Mouse (Mus musculus) hindbrain, embryonic 15.5 days (tissue): Measurements from ENCODE around the gene Ubap1l. TPM values are rescaled to one million over a fixed set of nuclear protein-coding genes. Genes with fewer than 3 reads are reported as not detected.
A peak's percentile ranks its signal among the peaks of the same experiment; 100 is the strongest.

Experiments used
- ATAC-seq: fragments of 200-750 bp; cut with Nextera tagmentation; 2 replicates; pipeline ENCODE4 v1.8.0; 2017; ENCODE audit warnings: low read depth, moderate number of reproducible peaks, moderate TSS enrichment; ENCODE audit not compliant: low FRiP score
- H3K27ac ChIP-seq: fragments of 300-500 bp; sonication (generic); replicated peaks from 2 replicates; pipeline ENCODE4 v1.5.1; 2015; ENCODE audit warnings: mild to moderate bottlenecking, inconsistent platforms
- H3K27me3 ChIP-seq: fragments of 300-500 bp; sonication (generic); 2 replicates; pipeline ENCODE4 v1.6.1; 2015; ENCODE audit warnings: control low read depth, inconsistent platforms
- H3K36me3 ChIP-seq: fragments of 300-500 bp; sonication (generic); 2 replicates; pipeline ENCODE4 v1.6.1; 2015; ENCODE audit warnings: control low read depth, inconsistent platforms
- H3K4me1 ChIP-seq: fragments of 300-500 bp; sonication (generic); replicated peaks from 2 replicates; pipeline ENCODE4 v1.6.1; 2015; ENCODE audit warnings: control low read depth, inconsistent platforms
- H3K4me2 ChIP-seq: fragments of 300-500 bp; sonication (generic); 2 replicates; pipeline ENCODE4 v1.6.1; 2015; ENCODE audit warnings: moderate library complexity, mild to moderate bottlenecking, inconsistent platforms
- H3K4me3 ChIP-seq: fragments of 300-500 bp; sonication (generic); 2 replicates; pipeline ENCODE4 v1.5.1; 2015; ENCODE audit warnings: mild to moderate bottlenecking, inconsistent platforms
- H3K9ac ChIP-seq: fragments of 300-500 bp; sonication (generic); 2 replicates; pipeline ENCODE4 v1.6.1; 2015; ENCODE audit warnings: inconsistent platforms
- H3K9me3 ChIP-seq: fragments of 300-500 bp; sonication (generic); 2 replicates; pipeline ENCODE4 v1.6.1; 2016; ENCODE audit warnings: control low read depth, inconsistent platforms
- WGBS: fragments of 180-500 bp; shearing (Covaris S2); methylation state at CpG from one replicate; pipeline ENCODE4 v1.1.7; 2015; 5-methylcytosine and 5-hydroxymethylcytosine counted together
- polyA plus RNA-seq: library from polyadenylated mRNA; unstranded; fragments of >200 nt; fragmentation: Nextera tagmentation; extraction: Ambion mirVana; gene quantifications from 2 replicates; pipeline ENCODE4 v1.2.1, GENCODE M21; 2015

Ubap1l gene
- polyA plus RNA-seq, 1 experiment from 2014 or later, result 3.3 TPM

DNA sequence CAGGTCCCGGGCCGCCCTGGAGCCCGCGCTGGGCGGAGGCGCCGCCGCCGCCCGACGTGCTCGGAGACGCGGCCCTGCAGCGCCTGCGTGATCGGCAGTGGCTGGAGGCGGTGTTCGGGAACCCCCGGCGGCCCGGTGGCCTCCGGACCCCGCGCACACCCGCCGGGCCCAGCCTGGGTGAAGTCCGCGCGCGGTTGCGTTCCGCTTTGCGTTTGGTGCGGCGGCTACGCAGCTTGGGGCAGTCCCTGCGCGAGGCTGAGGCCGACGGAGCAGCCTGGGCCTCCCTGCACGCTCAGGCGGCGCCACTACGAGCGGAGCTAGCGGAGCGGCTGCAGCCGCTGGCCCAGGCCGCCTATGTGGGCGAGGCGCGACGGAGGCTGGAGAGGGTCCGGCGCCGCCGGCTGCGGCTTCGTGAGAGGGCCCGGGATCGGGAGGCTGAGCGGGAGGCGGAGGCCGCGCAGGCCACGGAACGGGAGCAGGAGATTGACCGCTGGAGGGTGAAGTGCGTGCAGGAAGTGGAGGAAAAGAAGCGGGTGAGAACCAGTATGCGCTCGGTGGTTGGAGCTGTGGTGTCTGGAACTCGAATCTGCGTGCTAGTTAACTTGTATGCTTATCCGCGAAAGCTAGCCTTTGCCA lies 14.2 kb upstream of the Ubap1l start:
- Histone ChIP-seq H3K4me3 (peak overlapping the region; percentile 85), H3K9me3 (no peaks in the 10 kb centered on the region), H3K4me2 (peak overlapping the region; percentile 92), H3K4me1 (peaks cover 30% of the 10 kb centered on the region), H3K27me3 (no peaks in the 10 kb centered on the region), H3K36me3 (no peaks in the 10 kb centered on the region), H3K27ac (peak overlapping the region; percentile 94), H3K9ac (peak overlapping the region; percentile 93)
- under 1% methylated on average over 68 of the region's 77 CpGs for WGBS
- ATAC-seq, result peak; percentile 68

DNA sequence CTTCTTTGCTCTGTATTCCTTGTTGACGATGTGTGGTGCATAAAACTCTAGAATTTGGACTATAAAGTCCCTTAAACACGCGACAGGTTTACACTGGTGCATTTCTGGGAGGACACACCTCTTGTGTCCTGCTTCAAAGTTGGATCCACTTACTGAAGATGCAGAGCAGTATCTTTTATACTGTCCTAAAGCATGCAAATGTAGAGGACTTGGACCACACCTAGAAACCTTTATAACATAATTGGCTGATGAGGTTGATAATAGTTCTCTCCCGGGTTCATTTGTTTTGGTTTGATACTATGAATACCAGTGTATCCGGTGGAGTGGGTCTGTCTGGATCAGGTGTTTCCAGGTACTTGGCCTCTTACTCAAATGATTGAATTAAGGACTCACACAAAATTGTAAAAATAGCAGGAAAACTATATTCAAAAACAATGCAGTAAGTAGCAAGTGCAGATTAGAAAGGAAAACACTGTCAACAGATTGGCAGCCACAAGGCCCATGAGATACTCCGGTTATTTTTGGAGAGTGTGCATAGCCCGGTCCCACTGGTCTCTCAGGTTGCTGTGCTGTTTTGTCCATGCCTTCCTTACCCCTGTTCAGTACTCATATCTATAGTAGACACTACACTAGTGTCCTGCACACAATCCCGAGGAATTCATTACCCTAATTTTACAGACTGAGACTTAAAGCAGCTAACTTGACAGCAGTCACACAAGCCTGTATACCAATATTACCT lies 13.6 kb upstream of the Ubap1l start:
- peak overlapping the region; percentile 93 for H3K9ac ChIP-seq
- WGBS, result 48% methylated on average over 8 of the region's 8 CpGs
- no peaks in the 10 kb centered on the region for H3K36me3 ChIP-seq

DNA sequence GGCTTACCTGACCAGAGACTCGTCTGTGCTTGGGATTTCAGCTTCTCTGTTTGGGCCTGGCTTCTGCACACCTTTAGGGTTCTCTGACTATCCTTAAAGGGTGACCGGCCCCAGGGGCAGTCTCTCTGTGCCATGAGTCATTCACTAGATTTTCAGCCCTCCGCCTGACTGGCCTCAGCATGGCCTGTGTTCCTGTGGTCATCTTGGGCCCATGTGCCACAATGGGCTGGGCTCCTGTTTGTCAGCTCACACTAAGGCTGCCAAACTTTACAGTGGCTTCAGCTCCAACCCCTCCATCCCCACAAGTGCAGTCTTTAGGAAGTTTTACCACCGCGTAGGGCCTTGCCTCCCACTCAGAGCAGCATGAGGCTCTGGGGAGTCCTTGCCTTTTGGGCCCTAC lies 7.6 kb upstream of the Ubap1l start:
- no peak overlapping the region for H3K4me2 ChIP-seq
- H3K27ac ChIP-seq, result no peak overlapping the region
- no peaks in the 10 kb centered on the region for H3K27me3 ChIP-seq
- peaks cover 36% of the 10 kb centered on the region for H3K36me3 ChIP-seq
- no peak overlapping the region for H3K9ac ChIP-seq
- H3K4me1 ChIP-seq, result peaks cover 15% of the 10 kb centered on the region
- 91% methylated on average over 5 of the region's 5 CpGs for WGBS
- H3K9me3 ChIP-seq, result no peaks in the 10 kb centered on the region
- H3K4me3 ChIP-seq, result no peak overlapping the region
- no peak for ATAC-seq

More for the DNA sequence above, 13.6 kb upstream of the Ubap1l start:
- Histone ChIP-seq H3K4me1 (peaks cover 30% of the 10 kb centered on the region), H3K27me3 (no peaks in the 10 kb centered on the region), H3K4me2 (peak overlapping the region; percentile 92), H3K27ac (no peak overlapping the region), H3K9me3 (no peaks in the 10 kb centered on the region), H3K4me3 (peak overlapping the region; percentile 85)
- ATAC-seq, result no peak

DNA sequence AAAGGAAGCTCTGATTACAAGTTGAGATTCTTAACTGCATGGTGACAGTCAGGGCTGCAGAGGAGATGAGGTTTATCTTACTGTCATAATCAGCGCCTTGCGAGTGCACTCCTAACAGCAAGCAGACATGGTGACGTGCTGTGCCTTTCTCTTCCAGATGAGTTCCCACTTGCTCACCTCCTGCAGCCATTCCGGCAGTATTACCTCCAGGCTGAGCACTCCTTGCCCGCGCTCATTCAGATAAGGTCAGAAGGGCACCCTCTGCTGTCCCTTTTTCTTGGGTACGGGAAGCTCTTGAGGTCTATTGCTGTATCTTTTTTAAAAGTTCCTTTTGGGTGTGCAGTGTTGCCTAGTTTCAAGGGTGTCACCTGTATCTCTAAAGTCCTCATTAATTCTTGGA lies 4.3 kb upstream of the Ubap1l start:
- H3K9ac ChIP-seq, result no peak overlapping the region
- 87% methylated on average over 7 of the region's 7 CpGs for WGBS
- no peaks in the 10 kb centered on the region for H3K4me1 ChIP-seq
- ATAC-seq, result no peak
- H3K27me3 ChIP-seq, result no peaks in the 10 kb centered on the region
- H3K4me2 ChIP-seq, result no peak overlapping the region
- peaks cover 65% of the 10 kb centered on the region for H3K36me3 ChIP-seq
- H3K9me3 ChIP-seq, result no peaks in the 10 kb centered on the region
- no peak overlapping the region for H3K27ac ChIP-seq
- H3K4me3 ChIP-seq, result no peak overlapping the region

DNA sequence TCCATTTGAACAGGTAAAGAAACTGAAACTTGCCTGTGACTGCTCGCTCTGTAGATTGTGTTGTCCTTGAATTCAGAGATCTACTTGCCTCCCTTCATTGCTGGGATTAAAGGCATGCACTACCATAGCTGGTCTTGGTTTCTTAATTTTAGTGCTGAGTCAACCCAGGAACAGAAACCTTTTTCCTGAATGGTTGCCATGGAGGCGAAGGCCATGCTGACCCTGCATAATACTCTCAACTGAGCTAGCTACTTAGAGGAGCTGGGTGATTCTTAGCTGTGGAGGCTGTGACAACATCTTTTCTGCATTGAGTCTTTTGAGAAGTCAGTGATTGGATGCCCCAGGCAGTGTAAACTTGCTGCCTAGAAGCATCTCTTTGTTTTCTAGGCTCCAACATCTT lies 3.9 kb upstream of the Ubap1l start:
- H3K27me3 ChIP-seq, result no peaks in the 10 kb centered on the region
- no peak overlapping the region for H3K4me2 ChIP-seq
- H3K36me3 ChIP-seq, result peaks cover 66% of the 10 kb centered on the region
- no peaks in the 10 kb centered on the region for H3K4me1 ChIP-seq
- no peak overlapping the region for H3K4me3 ChIP-seq
- no peaks in the 10 kb centered on the region for H3K9me3 ChIP-seq
- ATAC-seq, result no peak
- no peak overlapping the region for H3K9ac ChIP-seq
- WGBS, result 87% methylated on average over 2 of the region's 2 CpGs
- no peak overlapping the region for H3K27ac ChIP-seq

DNA sequence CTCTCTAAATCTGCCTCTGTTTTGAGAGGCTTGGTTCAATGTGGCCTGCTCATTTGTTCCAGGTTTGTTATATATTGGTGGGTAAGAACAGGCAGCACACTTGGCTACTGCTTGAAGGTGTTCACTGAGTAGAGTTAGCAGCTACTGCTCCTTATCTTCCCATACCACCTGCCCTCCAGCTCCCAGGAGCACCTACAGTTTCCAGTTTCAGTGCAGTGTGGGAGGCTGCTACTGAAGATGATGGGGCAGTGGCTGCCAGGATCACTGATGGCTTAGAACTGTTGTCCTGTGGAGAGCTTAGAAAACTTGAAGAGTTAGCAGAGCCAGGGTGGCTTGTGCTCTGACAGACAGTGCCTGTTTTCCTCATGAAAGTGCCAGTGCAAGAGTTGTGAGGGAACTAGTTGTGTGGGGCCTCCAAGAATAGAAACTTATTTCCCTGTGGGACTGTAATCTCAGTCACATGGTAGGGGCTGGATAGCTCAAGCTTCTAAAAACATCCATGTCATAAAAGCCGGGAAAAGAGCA lies 1.8 kb upstream of the Ubap1l start:
- Histone ChIP-seq H3K9me3 (no peaks in the 10 kb centered on the region), H3K36me3 (peaks cover 66% of the 10 kb centered on the region), H3K4me3 (no peak overlapping the region), H3K4me1 (no peaks in the 10 kb centered on the region), H3K27me3 (no peaks in the 10 kb centered on the region), H3K4me2 (no peak overlapping the region), H3K9ac (no peak overlapping the region), H3K27ac (no peak overlapping the region)
- no peak for ATAC-seq
- 90% methylated on average over 1 of the region's 1 CpGs for WGBS

DNA sequence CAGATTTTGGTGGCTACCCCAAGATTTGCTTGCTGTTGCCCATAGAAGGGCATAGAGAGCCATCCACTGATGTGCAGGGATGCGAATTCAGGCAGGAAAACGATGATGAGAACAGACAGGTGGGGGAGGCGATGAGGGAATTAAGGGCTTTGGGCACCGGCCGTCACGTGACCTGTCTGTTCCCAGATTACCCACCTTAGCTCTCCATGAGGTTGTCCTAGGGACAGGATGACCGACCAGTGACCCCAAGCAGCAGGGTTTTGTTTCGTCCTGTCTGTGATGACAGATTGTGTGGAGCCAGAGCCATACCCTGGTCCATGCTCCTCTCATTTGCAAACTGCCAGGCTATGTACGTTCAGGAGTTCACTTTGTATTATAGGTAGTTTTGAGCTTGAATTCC lies 2.8 kb downstream of the Ubap1l start:
- Histone ChIP-seq H3K36me3 (peaks cover 29% of the 10 kb centered on the region), H3K27me3 (no peaks in the 10 kb centered on the region), H3K27ac (no peak overlapping the region), H3K4me1 (no peaks in the 10 kb centered on the region), H3K4me3 (no peak overlapping the region), H3K9me3 (no peaks in the 10 kb centered on the region), H3K4me2 (no peak overlapping the region), H3K9ac (no peak overlapping the region)
- WGBS, result 63% methylated on average over 9 of the region's 9 CpGs
- ATAC-seq, result no peak

DNA sequence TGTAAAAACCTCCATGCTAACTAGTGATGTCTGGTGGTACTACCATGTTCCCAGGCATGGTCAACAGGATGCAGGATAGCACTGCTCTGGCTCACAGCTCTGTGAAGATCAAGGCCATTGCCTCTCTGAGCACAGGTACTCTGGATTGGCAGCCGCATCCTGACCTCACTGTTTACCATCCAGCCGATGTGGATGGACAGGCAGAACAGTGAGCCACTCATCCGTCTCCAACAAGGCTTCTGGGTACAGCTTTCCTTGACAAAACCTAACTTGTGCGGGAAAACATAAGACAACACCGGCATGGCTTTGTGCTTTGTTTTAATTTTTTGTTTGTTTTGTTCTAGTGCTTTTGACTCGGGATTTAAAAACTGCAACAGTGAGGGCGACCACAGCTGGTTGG lies 4.9 kb downstream of the Ubap1l start:
- Histone ChIP-seq H3K4me3 (no peak overlapping the region), H3K9me3 (no peaks in the 10 kb centered on the region), H3K9ac (no peak overlapping the region), H3K27me3 (no peaks in the 10 kb centered on the region), H3K36me3 (peaks cover 12% of the 10 kb centered on the region), H3K27ac (no peak overlapping the region), H3K4me1 (no peaks in the 10 kb centered on the region), H3K4me2 (no peak overlapping the region)
- ATAC-seq, result no peak
- WGBS, result 92% methylated on average over 7 of the region's 7 CpGs

DNA sequence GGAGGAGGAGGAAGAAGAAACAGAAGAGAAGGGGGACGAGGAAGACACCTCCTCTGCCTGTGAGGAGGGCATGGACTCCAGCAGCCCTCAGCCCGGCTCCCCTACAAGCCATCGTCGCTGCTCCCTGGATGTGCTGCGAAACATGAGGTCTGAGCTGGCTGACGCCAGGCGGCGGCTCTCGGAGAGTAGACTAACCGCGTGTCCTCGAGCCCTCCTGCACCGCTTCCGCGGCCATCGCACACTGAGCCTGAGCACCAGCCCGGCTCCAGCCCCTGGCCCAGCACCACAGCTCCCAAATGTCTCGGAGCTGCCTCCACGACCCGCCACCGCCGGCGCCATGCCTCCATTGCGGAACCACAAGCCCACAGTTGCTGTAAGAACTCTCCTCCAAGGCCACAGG lies 10.9 kb downstream of the Ubap1l start:
- ATAC-seq, result no peak
- no peak overlapping the region for H3K9ac ChIP-seq
- no peak overlapping the region for H3K4me3 ChIP-seq
- no peak overlapping the region for H3K27ac ChIP-seq
- peaks cover 4% of the 10 kb centered on the region; the same call in 1 of the 2 replicates for H3K36me3 ChIP-seq
- no peaks in the 10 kb centered on the region for H3K9me3 ChIP-seq
- H3K4me1 ChIP-seq, result no peaks in the 10 kb centered on the region
- WGBS, result 80% methylated on average over 24 of the region's 24 CpGs
- H3K4me2 ChIP-seq, result no peak overlapping the region
- H3K27me3 ChIP-seq, result no peaks in the 10 kb centered on the region

DNA sequence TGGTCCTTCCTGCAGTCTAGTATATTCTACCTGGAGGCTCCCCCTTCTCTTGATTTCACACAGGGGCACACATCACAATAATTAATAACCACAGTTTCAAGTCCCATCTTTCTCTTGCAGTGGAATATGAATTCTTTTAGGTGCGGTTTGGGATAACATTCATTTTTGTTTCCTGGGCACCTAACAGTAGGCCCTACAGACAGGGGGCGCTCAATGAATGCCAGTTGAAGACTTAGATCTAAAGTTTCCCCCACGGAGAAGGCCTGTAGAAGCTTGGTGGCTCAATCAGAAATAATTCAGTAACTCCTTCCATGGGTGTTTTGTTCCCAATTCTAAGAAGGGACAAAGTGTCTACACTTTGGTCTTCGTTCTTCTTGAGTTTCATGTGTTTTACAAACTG lies 11.6 kb downstream of the Ubap1l start:
- WGBS, result 74% methylated on average over 4 of the region's 4 CpGs
- no peak for ATAC-seq
- no peak overlapping the region for H3K27ac ChIP-seq
- H3K27me3 ChIP-seq, result no peaks in the 10 kb centered on the region
- H3K9ac ChIP-seq, result no peak overlapping the region
- no peaks in the 10 kb centered on the region for H3K4me1 ChIP-seq
- H3K9me3 ChIP-seq, result no peaks in the 10 kb centered on the region
- no peak overlapping the region for H3K4me2 ChIP-seq
- H3K36me3 ChIP-seq, result peaks cover 4% of the 10 kb centered on the region; the same call in 1 of the 2 replicates
- no peak overlapping the region for H3K4me3 ChIP-seq

DNA sequence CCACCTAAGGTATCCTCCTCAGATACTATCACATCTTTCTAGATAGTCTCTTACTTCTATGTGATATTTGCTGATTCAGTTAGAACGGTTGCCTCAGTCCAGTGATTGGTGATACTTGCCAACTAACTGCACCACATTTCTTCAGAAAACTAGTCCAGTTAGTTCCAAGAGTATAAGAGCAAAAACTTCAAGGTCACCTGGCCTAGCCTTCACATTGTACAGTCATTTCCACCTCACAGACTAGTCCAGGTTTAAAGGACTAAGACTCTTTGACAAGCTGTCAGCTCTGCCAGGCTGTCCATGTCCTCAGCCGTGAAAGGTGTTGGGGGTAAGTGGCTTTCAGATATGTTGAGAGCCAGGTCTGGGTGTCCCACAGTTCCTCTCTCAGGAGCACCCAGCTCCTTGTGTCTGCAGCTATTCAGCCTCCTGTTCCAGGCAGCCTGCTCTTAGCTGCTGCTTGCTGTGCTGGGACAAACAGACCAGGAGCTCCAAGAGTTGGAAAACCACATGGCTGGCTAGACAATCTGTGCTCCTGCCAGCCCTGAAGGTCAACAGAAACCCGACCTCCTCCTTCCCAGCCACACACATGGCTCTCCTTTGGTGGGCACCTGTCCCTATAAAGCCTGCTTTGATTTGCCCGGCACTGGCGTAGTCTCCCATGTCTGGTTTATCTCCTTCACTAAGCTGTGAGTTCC lies 13.8 kb downstream of the Ubap1l start:
- Histone ChIP-seq H3K9me3 (no peaks in the 10 kb centered on the region), H3K4me1 (no peaks in the 10 kb centered on the region), H3K27me3 (no peaks in the 10 kb centered on the region), H3K4me2 (no peak overlapping the region), H3K9ac (no peak overlapping the region), H3K4me3 (no peak overlapping the region), H3K27ac (no peak overlapping the region), H3K36me3 (peaks cover 4% of the 10 kb centered on the region; the same call in 1 of the 2 replicates)
- ATAC-seq, result no peak
- 85% methylated on average over 5 of the region's 5 CpGs for WGBS
